Mouse (Mus musculus): Measurements from ENCODE around the gene 4930455H04Rik. TPM values are rescaled to one million over a fixed set of nuclear protein-coding genes. Genes with fewer than 3 reads are reported as not detected.

Gene 4930455H04Rik
- polyA plus RNA-seq, 1 experiment from 2014 or later = not detected

DNA sequence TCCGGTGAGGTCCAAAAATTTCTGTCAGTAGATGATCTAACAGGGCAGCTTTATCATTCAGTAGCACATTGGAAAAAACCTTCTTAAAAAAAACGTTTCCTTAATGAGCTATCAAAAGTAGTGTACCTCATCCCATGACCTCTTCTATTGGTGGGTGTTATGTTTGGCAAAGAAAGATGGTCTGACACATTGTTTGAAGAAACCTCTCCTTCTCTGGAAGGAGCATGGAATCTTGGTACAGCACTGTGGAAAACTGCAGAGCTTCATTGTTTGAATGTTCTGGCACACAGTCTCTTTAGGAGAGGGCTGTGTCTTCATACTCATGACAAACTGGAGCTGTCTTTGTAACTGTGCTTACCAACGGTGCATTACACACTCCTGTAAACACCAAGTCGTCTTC lies 4.9 kb upstream of the 4930455H04Rik start:
- ATAC-seq (ENCODE audit: low FRiP score) (no peak), DNase-seq (ENCODE audit: low spot score) (no peak)
- H3K4me3 ChIP-seq (replicated peaks; ENCODE audit: low read length) = no peak overlapping the region
- H3K4me2 ChIP-seq (replicated peaks) = no peak overlapping the region
- no peak overlapping the region for H3K9ac ChIP-seq
- no peak overlapping the region for H3K27ac ChIP-seq
- no peaks in the 10 kb centered on the region for H3K9me3 ChIP-seq (ENCODE audit: control insufficient read depth, low read length)
- H3K36me3 ChIP-seq (replicated peaks; ENCODE audit: control insufficient read depth, insufficient read depth) = no peaks in the 10 kb centered on the region
- WGBS = 73% methylated on average over 4 of the region's 4 CpGs
- peaks cover 3% of the 10 kb centered on the region; the same call in 1 of the 2 replicates for H3K4me1 ChIP-seq (replicated peaks; ENCODE audit: control insufficient read depth, insufficient read depth, low read length)
- no peaks in the 10 kb centered on the region for H3K27me3 ChIP-seq (ENCODE audit: control insufficient read depth, insufficient read depth, low read length)

DNA sequence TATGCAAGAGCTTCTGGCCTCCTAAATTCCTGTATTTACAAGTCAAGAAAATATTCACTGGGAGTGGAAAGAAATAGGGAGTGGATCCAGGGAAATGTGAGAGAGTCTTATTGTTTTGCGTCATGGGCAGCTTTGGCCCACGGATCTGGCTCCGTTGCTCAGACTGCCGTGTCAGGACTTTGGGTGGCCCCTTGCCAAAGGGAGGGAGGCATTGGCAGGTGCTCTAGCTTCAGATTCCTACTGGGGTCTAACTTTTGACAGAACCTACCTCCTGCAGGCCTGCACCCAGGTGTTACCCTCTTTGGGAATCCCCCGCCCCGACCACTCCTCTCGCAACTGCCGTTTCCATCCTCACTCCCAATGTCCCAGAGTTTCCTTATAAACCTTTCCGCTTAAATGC lies 3.6 kb upstream of the 4930455H04Rik start:
- Histone ChIP-seq H3K4me2 (replicated peaks) (no peak overlapping the region), H3K27ac (no peak overlapping the region), H3K4me3 (replicated peaks; ENCODE audit: low read length) (no peak overlapping the region), H3K9me3 (ENCODE audit: control insufficient read depth, low read length) (no peaks in the 10 kb centered on the region), H3K27me3 (ENCODE audit: control insufficient read depth, insufficient read depth, low read length) (no peaks in the 10 kb centered on the region), H3K9ac (no peak overlapping the region), H3K36me3 (replicated peaks; ENCODE audit: control insufficient read depth, insufficient read depth) (no peaks in the 10 kb centered on the region), H3K4me1 (replicated peaks; ENCODE audit: control insufficient read depth, insufficient read depth, low read length) (peaks cover 8% of the 10 kb centered on the region; the same call in 1 of the 2 replicates)
- 85% methylated on average over 9 of the region's 9 CpGs for WGBS
- DNase-seq (ENCODE audit: low spot score) = no peak
- ATAC-seq (ENCODE audit: low FRiP score) = no peak

DNA sequence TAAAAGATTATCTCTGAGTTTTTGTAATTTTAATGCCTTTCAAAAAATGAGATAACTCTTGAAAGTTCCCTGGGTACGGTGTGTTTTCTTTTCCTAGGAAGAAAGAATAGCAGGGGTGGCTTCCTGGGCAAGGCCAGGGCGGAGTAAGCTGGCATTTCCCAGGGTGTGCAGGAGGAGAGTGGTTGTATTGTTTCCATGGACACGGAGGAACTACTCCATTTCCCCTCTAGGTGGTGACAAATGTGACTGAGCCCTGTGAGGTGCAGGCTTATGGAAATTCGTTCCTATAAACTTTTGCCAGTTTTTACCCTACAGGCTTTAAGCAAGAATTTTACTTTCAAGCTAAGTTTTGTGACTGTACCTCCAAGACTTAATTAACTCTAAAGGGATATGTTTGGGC lies 1.8 kb upstream of the 4930455H04Rik start:
- no peak overlapping the region for H3K9ac ChIP-seq
- no peaks in the 10 kb centered on the region for H3K27me3 ChIP-seq (ENCODE audit: control insufficient read depth, insufficient read depth, low read length)
- peak; percentile 65 for ATAC-seq (ENCODE audit: low FRiP score)
- H3K36me3 ChIP-seq (replicated peaks; ENCODE audit: control insufficient read depth, insufficient read depth) = no peaks in the 10 kb centered on the region
- H3K4me3 ChIP-seq (replicated peaks; ENCODE audit: low read length) = no peak overlapping the region
- peak overlapping the region; percentile 58; the same call in 1 of the 2 replicates for H3K4me2 ChIP-seq (replicated peaks)
- peaks cover 8% of the 10 kb centered on the region; the same call in 1 of the 2 replicates for H3K4me1 ChIP-seq (replicated peaks; ENCODE audit: control insufficient read depth, insufficient read depth, low read length)
- H3K9me3 ChIP-seq (ENCODE audit: control insufficient read depth, low read length) = no peaks in the 10 kb centered on the region
- H3K27ac ChIP-seq = no peak overlapping the region
- 27% methylated on average over 4 of the region's 4 CpGs for WGBS
- peak; percentile 70 for DNase-seq (ENCODE audit: low spot score)

DNA sequence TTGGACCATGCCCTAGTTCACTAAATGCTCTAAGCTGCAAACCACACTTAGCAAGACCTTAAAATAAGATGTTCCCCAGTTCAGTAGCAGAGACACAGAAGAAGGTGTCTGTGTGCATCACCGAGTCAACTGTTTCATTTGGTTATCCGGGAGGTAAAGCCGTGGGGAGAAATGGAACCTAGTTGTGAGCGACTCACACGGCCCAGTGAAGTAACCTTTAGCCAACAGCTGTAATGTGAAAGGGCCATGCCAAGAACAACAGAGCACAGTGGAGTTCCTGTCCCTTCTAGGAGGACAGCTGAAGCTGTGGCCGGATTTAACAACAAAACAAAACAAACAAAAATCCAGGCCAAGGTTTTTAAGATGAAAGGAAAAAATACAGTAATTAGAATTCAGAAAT lies 1.3 kb upstream of the 4930455H04Rik start:
- no peak overlapping the region for H3K27ac ChIP-seq
- DNase-seq (ENCODE audit: low spot score) (no peak), ATAC-seq (ENCODE audit: low FRiP score) (no peak)
- peak overlapping the region; percentile 58 for H3K4me2 ChIP-seq (replicated peaks)
- H3K27me3 ChIP-seq (ENCODE audit: control insufficient read depth, insufficient read depth, low read length) = no peaks in the 10 kb centered on the region
- H3K4me1 ChIP-seq (replicated peaks; ENCODE audit: control insufficient read depth, insufficient read depth, low read length) = peaks cover 8% of the 10 kb centered on the region; the same call in 1 of the 2 replicates
- H3K9me3 ChIP-seq (ENCODE audit: control insufficient read depth, low read length) = no peaks in the 10 kb centered on the region
- H3K4me3 ChIP-seq (replicated peaks; ENCODE audit: low read length) = 0 out of 2 replicates have a peak overlapping the region, but pooled peaks have one; percentile 39
- WGBS = 56% methylated on average over 6 of the region's 6 CpGs
- H3K9ac ChIP-seq = no peak overlapping the region
- H3K36me3 ChIP-seq (replicated peaks; ENCODE audit: control insufficient read depth, insufficient read depth) = no peaks in the 10 kb centered on the region

DNA sequence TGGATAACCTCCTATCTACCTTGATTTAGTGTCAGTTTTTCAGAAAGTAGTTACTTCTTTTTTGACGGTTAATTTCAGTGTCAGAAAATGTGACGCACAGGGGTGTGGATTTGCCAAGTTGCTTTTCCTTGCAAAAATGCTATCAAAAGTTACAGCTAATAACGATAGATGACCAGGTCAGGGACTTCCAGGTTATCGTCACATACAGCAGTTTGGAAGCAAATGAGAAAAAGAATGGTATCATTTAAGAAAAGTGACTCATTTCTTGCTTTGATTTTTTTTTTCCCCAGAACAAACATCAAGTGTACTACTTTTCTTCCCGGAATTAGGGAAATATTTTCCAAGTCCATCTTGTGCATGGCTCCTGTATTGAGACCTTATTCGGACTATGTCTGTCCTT lies 631 bp upstream of the 4930455H04Rik start:
- Histone ChIP-seq H3K27ac (no peak overlapping the region), H3K36me3 (replicated peaks; ENCODE audit: control insufficient read depth, insufficient read depth) (no peaks in the 10 kb centered on the region), H3K4me1 (replicated peaks; ENCODE audit: control insufficient read depth, insufficient read depth, low read length) (peaks cover 8% of the 10 kb centered on the region; the same call in 1 of the 2 replicates), H3K4me3 (replicated peaks; ENCODE audit: low read length) (peak overlapping the region; percentile 39; the same call in 1 of the 2 replicates), H3K27me3 (ENCODE audit: control insufficient read depth, insufficient read depth, low read length) (no peaks in the 10 kb centered on the region), H3K9ac (no peak overlapping the region), H3K4me2 (replicated peaks) (peak overlapping the region; percentile 58), H3K9me3 (ENCODE audit: control insufficient read depth, low read length) (no peaks in the 10 kb centered on the region)
- no peak for DNase-seq (ENCODE audit: low spot score)
- ATAC-seq (ENCODE audit: low FRiP score) = no peak
- 86% methylated on average over 6 of the region's 6 CpGs for WGBS

DNA sequence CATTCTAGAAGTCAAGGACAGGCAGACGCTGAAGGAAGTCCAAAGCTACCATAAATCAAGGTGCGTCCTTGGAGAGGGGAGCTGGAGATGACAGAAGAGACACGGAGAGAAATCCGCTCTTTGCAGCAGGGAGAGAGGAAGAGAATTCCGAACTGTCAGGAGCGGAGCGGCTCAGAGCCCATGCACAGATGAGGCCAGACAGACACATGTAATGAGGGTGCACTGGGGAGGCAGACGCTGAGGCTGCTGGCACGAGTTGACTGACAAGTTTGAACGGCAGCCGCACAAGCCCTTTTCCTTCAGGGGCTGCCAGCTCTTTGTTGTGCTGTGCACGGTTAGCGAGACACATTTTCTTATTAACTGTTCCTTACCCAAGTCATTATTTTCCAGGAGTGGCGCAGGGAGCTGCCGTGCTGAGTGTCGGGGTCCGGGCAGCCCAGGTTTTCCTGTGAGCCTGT lies 502 bp downstream of the 4930455H04Rik start, which contains the start of gene Palmd:
Palmd (minus strand) TSS at position 448 of the 458 bp plus-strand sequence.
- peak within 1 kb of the TSS; percentile 65 for H3K9ac ChIP-seq

DNA sequence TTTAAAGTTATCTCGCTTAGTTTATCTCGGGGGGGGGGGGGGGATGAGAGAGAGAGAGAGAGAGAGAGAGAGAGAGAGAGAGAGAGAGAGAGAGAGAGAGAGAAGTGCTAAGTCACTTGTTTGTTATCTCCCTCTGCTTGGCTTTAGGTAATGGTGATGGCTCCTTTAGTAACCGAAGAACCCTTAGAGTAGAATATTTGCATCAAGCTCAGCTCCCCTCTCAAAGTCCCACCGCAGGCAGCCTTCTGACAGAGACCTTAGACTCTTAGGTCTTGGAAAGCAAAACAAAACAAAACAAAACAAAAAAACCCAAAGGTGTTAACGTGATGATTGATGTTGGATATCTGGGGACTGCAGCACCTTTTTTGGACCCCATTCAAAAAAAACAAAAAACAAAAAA lies 936 bp downstream of the 4930455H04Rik start:
- H3K4me2 ChIP-seq (replicated peaks) = peak overlapping the region; percentile 58
- H3K9me3 ChIP-seq (ENCODE audit: control insufficient read depth, low read length) = no peaks in the 10 kb centered on the region
- no peaks in the 10 kb centered on the region for H3K36me3 ChIP-seq (replicated peaks; ENCODE audit: control insufficient read depth, insufficient read depth)
- peaks cover 8% of the 10 kb centered on the region; the same call in 1 of the 2 replicates for H3K4me1 ChIP-seq (replicated peaks; ENCODE audit: control insufficient read depth, insufficient read depth, low read length)
- no peak for ATAC-seq (ENCODE audit: low FRiP score)
- peak overlapping the region; percentile 72; the same call in 1 of the 2 replicates for H3K27ac ChIP-seq
- no peak for DNase-seq (ENCODE audit: low spot score)
- H3K4me3 ChIP-seq (replicated peaks; ENCODE audit: low read length) = peak overlapping the region; percentile 39
- peak overlapping the region; percentile 65 for H3K9ac ChIP-seq
- WGBS = 22% methylated on average over 5 of the region's 5 CpGs
- no peaks in the 10 kb centered on the region for H3K27me3 ChIP-seq (ENCODE audit: control insufficient read depth, insufficient read depth, low read length)

More for the DNA sequence above, 502 bp downstream of the 4930455H04Rik start, which contains the start of gene Palmd:
- ATAC-seq (ENCODE audit: low FRiP score) (peak; percentile 91), DNase-seq (ENCODE audit: low spot score) (peak; percentile 61)
- 3% methylated on average over 17 of the region's 17 CpGs for WGBS
- peak within 1 kb of the TSS; percentile 58 for H3K4me2 ChIP-seq (replicated peaks)
- H3K36me3 ChIP-seq (replicated peaks; ENCODE audit: control insufficient read depth, insufficient read depth) = no peaks in the 10 kb centered on the region
- no peaks in the 10 kb centered on the region for H3K27me3 ChIP-seq (ENCODE audit: control insufficient read depth, insufficient read depth, low read length)
- H3K4me3 ChIP-seq (replicated peaks; ENCODE audit: low read length) = peak within 1 kb of the TSS; percentile 39
- peaks cover 8% of the 10 kb centered on the region; the same call in 1 of the 2 replicates for H3K4me1 ChIP-seq (replicated peaks; ENCODE audit: control insufficient read depth, insufficient read depth, low read length)
- H3K9me3 ChIP-seq (ENCODE audit: control insufficient read depth, low read length) = no peaks in the 10 kb centered on the region
- peak within 1 kb of the TSS; percentile 72 for H3K27ac ChIP-seq

DNA sequence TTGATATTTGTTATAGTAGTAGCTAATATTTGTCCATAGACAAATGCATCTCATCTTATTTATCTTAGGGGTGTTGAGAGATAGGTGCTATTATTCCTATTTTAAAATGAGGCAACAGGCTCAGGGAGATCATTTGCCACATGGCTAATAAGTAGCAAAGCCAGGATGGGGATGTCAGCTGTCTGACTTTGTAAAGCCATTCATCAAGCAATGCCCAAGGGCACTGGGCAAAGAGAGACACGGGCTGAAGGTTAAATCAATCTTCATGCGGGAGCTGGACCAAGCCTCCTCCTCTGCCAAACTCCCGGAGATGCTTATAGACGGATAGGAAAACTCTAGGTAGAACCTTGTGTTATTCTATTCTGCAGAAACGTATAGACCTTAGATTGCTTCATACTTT lies 1.7 kb downstream of the 4930455H04Rik start:
- no peak for DNase-seq (ENCODE audit: low spot score)
- Histone ChIP-seq H3K9me3 (ENCODE audit: control insufficient read depth, low read length) (no peaks in the 10 kb centered on the region), H3K4me1 (replicated peaks; ENCODE audit: control insufficient read depth, insufficient read depth, low read length) (peaks cover 8% of the 10 kb centered on the region; the same call in 1 of the 2 replicates), H3K27ac (no peak overlapping the region), H3K36me3 (replicated peaks; ENCODE audit: control insufficient read depth, insufficient read depth) (no peaks in the 10 kb centered on the region), H3K4me2 (replicated peaks) (no peak overlapping the region), H3K27me3 (ENCODE audit: control insufficient read depth, insufficient read depth, low read length) (no peaks in the 10 kb centered on the region), H3K4me3 (replicated peaks; ENCODE audit: low read length) (no peak overlapping the region), H3K9ac (no peak overlapping the region)
- 38% methylated on average over 5 of the region's 5 CpGs for WGBS
- ATAC-seq (ENCODE audit: low FRiP score) = no peak

DNA sequence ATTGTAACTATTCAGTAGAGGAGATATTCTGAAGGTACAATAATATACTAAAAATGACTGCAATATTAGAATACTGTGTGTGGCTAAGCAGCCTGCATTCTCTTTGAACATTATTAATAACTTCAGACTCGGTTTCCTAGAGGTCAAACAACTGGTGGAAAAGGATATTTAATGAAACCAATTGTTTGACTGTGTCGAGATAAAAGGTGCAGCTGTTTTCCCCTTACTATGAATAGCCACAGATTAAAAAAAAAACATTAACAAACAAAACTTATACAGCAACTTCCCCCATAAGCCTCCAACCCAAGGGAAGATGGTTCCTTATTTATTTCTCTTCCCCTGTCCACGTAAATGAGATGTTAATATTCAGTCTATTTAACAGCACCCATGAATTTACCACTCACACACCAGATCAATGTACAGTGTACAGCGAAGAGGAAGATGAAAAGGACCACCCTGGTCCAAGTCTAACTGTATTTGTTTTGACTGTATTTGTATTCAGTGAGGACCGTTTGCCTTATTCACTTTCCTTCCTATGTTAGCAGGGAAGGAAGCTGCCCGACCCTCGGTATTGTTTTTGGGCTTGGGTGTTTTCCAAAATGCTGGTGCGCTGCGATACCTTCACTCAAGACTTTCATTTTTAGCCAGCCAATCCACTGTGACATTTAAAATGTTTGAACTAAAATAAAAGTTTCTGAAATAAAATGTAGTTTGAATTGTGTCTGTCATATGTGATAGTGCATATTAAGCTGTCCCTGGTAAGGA lies 13.9 kb downstream of the 4930455H04Rik start:
- 75% methylated on average over 9 of the region's 9 CpGs for WGBS
- ATAC-seq (ENCODE audit: low FRiP score) (no peak), DNase-seq (ENCODE audit: low spot score) (no peak)
- Histone ChIP-seq H3K27me3 (ENCODE audit: control insufficient read depth, insufficient read depth, low read length) (no peaks in the 10 kb centered on the region), H3K27ac (no peak overlapping the region), H3K9me3 (ENCODE audit: control insufficient read depth, low read length) (peaks cover 5% of the 10 kb centered on the region), H3K4me1 (replicated peaks; ENCODE audit: control insufficient read depth, insufficient read depth, low read length) (peaks cover 8% of the 10 kb centered on the region; the same call in 1 of the 2 replicates), H3K36me3 (replicated peaks; ENCODE audit: control insufficient read depth, insufficient read depth) (no peaks in the 10 kb centered on the region), H3K9ac (no peak overlapping the region), H3K4me2 (replicated peaks) (no peak overlapping the region), H3K4me3 (replicated peaks; ENCODE audit: low read length) (no peak overlapping the region)
